Mouse (Mus musculus) layer of hippocampus, adult 2 months (tissue): ENCODE results near the gene Rufy1. TPM values are rescaled to one million over a fixed set of nuclear protein-coding genes. Genes with fewer than 3 reads are reported as not detected.
A peak's percentile ranks its signal among the peaks of the same experiment; 100 is the strongest.

Experiments used
- DNase-seq, 2 experiments: peaks; one replicate each; pipeline ENCODE4 v3.0.0; 2022; ENCODE audit warnings: low spot score in 2 of 2
- H3K27ac ChIP-seq: fragments of 200-600 bp; 2 replicates; pipeline ENCODE4 v1.8.1; 2022
- H3K4me3 ChIP-seq: fragments of 200-600 bp; 2 replicates; pipeline ENCODE4 v1.8.1; 2022; ENCODE audit warnings: mild to moderate bottlenecking
- CTCF ChIP-seq: fragments of 200-600 bp; conservative IDR thresholded peaks from 2 replicates; pipeline ENCODE4 v1.8.1; 2022; ENCODE audit warnings: antibody characterized with exemption, mild to moderate bottlenecking, moderate library complexity
- total RNA-seq, 2 experiments: library from RNA; stranded (reverse); gene quantifications; 2 replicates each; pipeline ENCODE4 v1.2.3; 2021

Rufy1 gene
- total RNA-seq, 2 experiments from 2014 or later, result 29.2 to 29.6 TPM

GRCm38 (mm10) chr11:50415563-50416241 lies 15.2 kb downstream of the Rufy1 start:
- Histone ChIP-seq H3K27ac (no peak overlapping the region), H3K4me3 (no peak overlapping the region)
- TF ChIP-seq CTCF, result peak; percentile 50
- no peak for DNase-seq

GRCm38 (mm10) chr11:50407235-50407634 lies 23.7 kb downstream of the Rufy1 start:
- no peak for TF ChIP-seq CTCF
- Histone ChIP-seq H3K4me3 (no peak overlapping the region), H3K27ac (0 out of 2 replicates have a peak overlapping the region, but pooled peaks have one; percentile 10)
- no peak for DNase-seq

- H3K4me3 ChIP-seq, result no peak overlapping the region
- no peak for TF ChIP-seq CTCF
- DNase-seq, result no peak
- H3K27ac ChIP-seq, result no peak overlapping the region
These were observed 27.4 kb downstream of the Rufy1 start for GRCm38 (mm10) chr11:50403367-50404014.

GRCm38 (mm10) chr11:50402481-50402880 lies 28.4 kb downstream of the Rufy1 start:
- TF ChIP-seq CTCF, result no peak
- Histone ChIP-seq H3K27ac (no peak overlapping the region), H3K4me3 (no peak overlapping the region)
- DNase-seq, result no peak

- Histone ChIP-seq H3K27ac (no peak overlapping the region), H3K4me3 (no peak overlapping the region)
- no peak for TF ChIP-seq CTCF
- no peak for DNase-seq
These were observed 32.1 kb downstream of the Rufy1 start for GRCm38 (mm10) chr11:50398803-50399202.

GRCm38 (mm10) chr11:50397316-50397715 lies 33.6 kb downstream of the Rufy1 start:
- DNase-seq, result no peak
- TF ChIP-seq CTCF, result no peak
- no peak overlapping the region for H3K27ac ChIP-seq
- no peak overlapping the region for H3K4me3 ChIP-seq

GRCm38 (mm10) chr11:50396766-50397307 lies 34.1 kb downstream of the Rufy1 start:
- no peak for TF ChIP-seq CTCF
- DNase-seq, result no peak
- no peak overlapping the region for H3K27ac ChIP-seq
- H3K4me3 ChIP-seq, result no peak overlapping the region

GRCm38 (mm10) chr11:50394731-50395130 lies 36.2 kb downstream of the Rufy1 start:
- DNase-seq, result no peak
- no peak for TF ChIP-seq CTCF

GRCm38 (mm10) chr11:50393306-50393705 lies 37.6 kb downstream of the Rufy1 start:
- no peak for DNase-seq
- no peak overlapping the region for H3K27ac ChIP-seq
- no peak overlapping the region for H3K4me3 ChIP-seq
- TF ChIP-seq CTCF, result no peak

More at GRCm38 (mm10) chr11:50394731-50395130, 36.2 kb downstream of the Rufy1 start:
- Histone ChIP-seq H3K27ac (no peak overlapping the region), H3K4me3 (no peak overlapping the region)

- no peak overlapping the region for H3K27ac ChIP-seq
- DNase-seq, result no peak
- H3K4me3 ChIP-seq, result no peak overlapping the region
- TF ChIP-seq CTCF, result no peak
These were observed 39.5 kb downstream of the Rufy1 start for GRCm38 (mm10) chr11:50391272-50391960.

GRCm38 (mm10) chr11:50389616-50390015 lies 41.3 kb downstream of the Rufy1 start:
- TF ChIP-seq CTCF, result no peak
- no peak for DNase-seq
- Histone ChIP-seq H3K4me3 (no peak overlapping the region), H3K27ac (no peak overlapping the region)

GRCm38 (mm10) chr11:50389011-50389410 lies 41.9 kb downstream of the Rufy1 start:
- Histone ChIP-seq H3K27ac (no peak overlapping the region), H3K4me3 (no peak overlapping the region)
- TF ChIP-seq CTCF, result no peak
- no peak for DNase-seq
